Mouse (Mus musculus): ENCODE results near the gene Mrpl49.

GRCm38 (mm10) chr19:6037695-6038094 lies 19.9 kb downstream of the Mrpl49 start:
- TF ChIP-seq CTCF (IDR thresholded peaks at IDR 0.05; ENCODE audit: extremely low read depth, insufficient read depth, low read length) (no peak), POLR2A (IDR thresholded peaks at IDR 0.05; ENCODE audit: extremely low read depth, insufficient read depth, low read length) (no peak)

All from cortical plate, adult 2 months (tissue).